Mouse (Mus musculus) ES-Bruce4 (cell line): ENCODE measurements around the gene Gm49395. TPM values are rescaled to one million over a fixed set of nuclear protein-coding genes. Genes with fewer than 3 reads are reported as not detected.

Experiments used
- H3K27ac ChIP-seq: 2 replicates; pipeline ENCODE4 v1.5.1; 2012; ENCODE audit warnings: low read length, inconsistent platforms; ENCODE audit not compliant: insufficient read depth
- H3K27me3 ChIP-seq: 2 replicates; pipeline ENCODE4 v1.6.1; 2012; ENCODE audit warnings: mild to moderate bottlenecking, low read length, inconsistent platforms; ENCODE audit not compliant: control insufficient read depth, poor library complexity, insufficient read depth, severe bottlenecking
- H3K36me3 ChIP-seq: 2 replicates; pipeline ENCODE4 v1.6.1; 2012; ENCODE audit warnings: inconsistent platforms, mild to moderate bottlenecking, low read length, moderate library complexity; ENCODE audit not compliant: control insufficient read depth, poor library complexity, insufficient read depth, severe bottlenecking
- H3K4me1 ChIP-seq: one replicate; pipeline ENCODE4 v1.8.1; 2011; ENCODE audit warnings: low read length; ENCODE audit not compliant: control insufficient read depth, insufficient read depth
- H3K4me3 ChIP-seq: 2 replicates; pipeline ENCODE4 v1.5.1; 2011; ENCODE audit warnings: low read depth, mild to moderate bottlenecking, low read length
- H3K9ac ChIP-seq: 2 replicates; pipeline ENCODE4 v1.6.1; 2012; ENCODE audit warnings: low read depth, mild to moderate bottlenecking, inconsistent platforms; ENCODE audit not compliant: poor library complexity, severe bottlenecking
- H3K9me3 ChIP-seq: replicated peaks from 2 replicates; pipeline ENCODE4 v1.6.1; 2012; ENCODE audit warnings: mild to moderate bottlenecking, low read length, inconsistent platforms; ENCODE audit not compliant: control insufficient read depth, poor library complexity, insufficient read depth, severe bottlenecking
- CTCF ChIP-seq: IDR thresholded peaks from one replicate; pipeline ENCODE4 v1.8.1; 2011; ENCODE audit warnings: low read depth, low read length
- EP300 ChIP-seq: IDR thresholded peaks from 2 replicates; pipeline ENCODE4 v1.6.1; 2011; ENCODE audit warnings: low read depth, low read length; ENCODE audit not compliant: insufficient read depth
- POLR2A ChIP-seq: IDR thresholded peaks from one replicate; pipeline ENCODE4 v1.8.1; 2011; ENCODE audit warnings: low read length; ENCODE audit not compliant: insufficient read depth
- polyA plus RNA-seq: library from polyadenylated mRNA; stranded (reverse); fragments of >200 nt; gene quantifications from 2 replicates; pipeline ENCODE4 v1.2.4, GENCODE M21; 2011; ENCODE audit warnings: low read depth; ENCODE audit not compliant: missing spikeins, insufficient read depth, insufficient read length

The Gm49395 gene
- polyA plus RNA-seq, 1 experiment: not detected

- Histone ChIP-seq H3K9ac (no peak overlapping the region), H3K4me1 (no peaks in the 10 kb centered on the region), H3K27ac (no peak overlapping the region), H3K9me3 (no peaks in the 10 kb centered on the region), H3K4me3 (no peak overlapping the region), H3K27me3 (no peaks in the 10 kb centered on the region), H3K36me3 (no peaks in the 10 kb centered on the region)
- TF ChIP-seq EP300 (no peak), POLR2A (no peak), CTCF (no peak)
These were observed 46.9 kb downstream of the Gm49395 start for GRCm38 (mm10) chr13:115054783-115055182.

GRCm38 (mm10) chr13:115052568-115052967, 49.2 kb downstream of the Gm49395 start:
- Histone ChIP-seq H3K9me3 (no peaks in the 10 kb centered on the region), H3K9ac (no peak overlapping the region), H3K36me3 (no peaks in the 10 kb centered on the region), H3K27me3 (no peaks in the 10 kb centered on the region), H3K27ac (no peak overlapping the region), H3K4me3 (no peak overlapping the region), H3K4me1 (no peaks in the 10 kb centered on the region)
- TF ChIP-seq EP300 (no peak), CTCF (no peak), POLR2A (no peak)

- Histone ChIP-seq H3K4me1 (no peaks in the 10 kb centered on the region), H3K4me3 (no peak overlapping the region), H3K36me3 (no peaks in the 10 kb centered on the region), H3K9me3 (no peaks in the 10 kb centered on the region), H3K9ac (no peak overlapping the region), H3K27me3 (no peaks in the 10 kb centered on the region), H3K27ac (no peak overlapping the region)
- TF ChIP-seq EP300 (no peak), CTCF (no peak), POLR2A (no peak)
These were observed 50.8 kb downstream of the Gm49395 start for GRCm38 (mm10) chr13:115050660-115051559.

- no peaks in the 10 kb centered on the region for H3K9me3 ChIP-seq
- no peak overlapping the region for H3K9ac ChIP-seq
- H3K4me3 ChIP-seq: no peak overlapping the region
- no peaks in the 10 kb centered on the region; the same call in 1 of the 2 replicates for H3K27me3 ChIP-seq
- H3K4me1 ChIP-seq: no peaks in the 10 kb centered on the region
- H3K27ac ChIP-seq: no peak overlapping the region
- TF ChIP-seq POLR2A (no peak), EP300 (no peak), CTCF (no peak)
- H3K36me3 ChIP-seq: no peaks in the 10 kb centered on the region
These were observed 59.1 kb downstream of the Gm49395 start for GRCm38 (mm10) chr13:115042652-115043051.

GRCm38 (mm10) chr13:115037304-115037703, 64.4 kb downstream of the Gm49395 start:
- H3K36me3 ChIP-seq: no peaks in the 10 kb centered on the region

DNA sequence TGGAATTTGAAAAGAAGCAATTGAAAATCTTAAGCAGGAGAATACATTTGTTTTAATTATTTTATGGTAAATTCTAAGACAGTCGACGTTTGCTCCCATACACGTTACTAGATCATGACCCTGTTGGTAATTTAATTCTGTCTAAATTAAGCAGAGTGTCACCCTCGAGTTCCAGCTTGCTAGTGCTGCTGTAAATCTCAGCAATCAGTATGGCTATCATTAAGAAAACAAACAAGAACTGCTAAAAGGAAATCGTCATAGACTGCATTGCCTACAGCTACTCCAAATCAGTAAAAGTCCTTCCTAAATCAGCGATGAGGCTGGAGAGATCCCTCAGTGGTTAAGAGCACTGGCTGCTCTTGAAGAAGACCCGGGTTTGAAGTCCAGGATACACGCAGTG, 66.3 kb downstream of the Gm49395 start:
- no peaks in the 10 kb centered on the region for H3K27me3 ChIP-seq
- H3K9ac ChIP-seq: no peak overlapping the region
- no peak overlapping the region for H3K4me3 ChIP-seq
- H3K36me3 ChIP-seq: no peaks in the 10 kb centered on the region
- no peak overlapping the region for H3K27ac ChIP-seq
- TF ChIP-seq EP300: no peak
- TF ChIP-seq POLR2A: no peak
- TF ChIP-seq CTCF: no peak
- no peaks in the 10 kb centered on the region for H3K9me3 ChIP-seq
- H3K4me1 ChIP-seq: no peaks in the 10 kb centered on the region

More at GRCm38 (mm10) chr13:115037304-115037703, 64.4 kb downstream of the Gm49395 start:
- no peaks in the 10 kb centered on the region for H3K27me3 ChIP-seq
- no peaks in the 10 kb centered on the region for H3K4me1 ChIP-seq
- TF ChIP-seq POLR2A: no peak
- no peak for TF ChIP-seq EP300
- no peak for TF ChIP-seq CTCF
- H3K4me3 ChIP-seq: no peak overlapping the region
- H3K9ac ChIP-seq: no peak overlapping the region
- no peak overlapping the region for H3K27ac ChIP-seq
- no peaks in the 10 kb centered on the region for H3K9me3 ChIP-seq
